Mouse (Mus musculus): ENCODE measurements around the gene Gnai3. TPM values are rescaled to one million over a fixed set of nuclear protein-coding genes. Genes with fewer than 3 reads are reported as not detected.

The Gnai3 gene
- total and polyA plus RNA-seq, 3 experiments, result 7.5 to 18.1 (median 16.5) TPM

- 57% methylated on average over 7 of the region's 7 CpGs for WGBS
- no peak overlapping the region for H3K27ac ChIP-seq
- no peaks in the 10 kb centered on the region for H3K27me3 ChIP-seq (ENCODE audit: control insufficient read depth, insufficient read depth, low read length)
- no peak for DNase-seq
- no peak for TF ChIP-seq POLR2A (IDR thresholded peaks at IDR 0.05; ENCODE audit: insufficient read depth, low read depth, low read length)
- no peak for TF ChIP-seq CTCF (IDR thresholded peaks at IDR 0.05)
- TF ChIP-seq EP300 (IDR thresholded peaks at IDR 0.05; ENCODE audit: insufficient read depth, low read depth, low read length), result no peak
- H3K36me3 ChIP-seq (ENCODE audit: control insufficient read depth, insufficient read depth, low read length), result peaks cover 5% of the 10 kb centered on the region
- peaks cover 2% of the 10 kb centered on the region for H3K4me1 ChIP-seq (ENCODE audit: control insufficient read depth, insufficient read depth, low read length)
- no peaks in the 10 kb centered on the region for H3K79me2 ChIP-seq (replicated peaks; ENCODE audit: control insufficient read depth, insufficient read depth, low read length)
- intact Hi-C loops (cut with DNase I), result no loop called here
- H3K9ac ChIP-seq (ENCODE audit: low read depth, low read length), result no peak overlapping the region
- H3K4me3 ChIP-seq, result no peak overlapping the region
Measured at GRCm38 (mm10) chr3:108112246-108112645, 33.7 kb downstream of the Gnai3 start.

GRCm38 (mm10) chr3:108111320-108111719, 34.6 kb downstream of the Gnai3 start:
- Histone ChIP-seq H3K4me3 (no peak overlapping the region), H3K9ac (ENCODE audit: low read depth, low read length) (no peak overlapping the region), H3K36me3 (ENCODE audit: control insufficient read depth, insufficient read depth, low read length) (peaks cover 5% of the 10 kb centered on the region), H3K27ac (no peak overlapping the region), H3K27me3 (ENCODE audit: control insufficient read depth, insufficient read depth, low read length) (no peaks in the 10 kb centered on the region), H3K79me2 (replicated peaks; ENCODE audit: control insufficient read depth, insufficient read depth, low read length) (no peaks in the 10 kb centered on the region), H3K4me1 (ENCODE audit: control insufficient read depth, insufficient read depth, low read length) (peaks cover 2% of the 10 kb centered on the region)
- 85% methylated on average over 5 of the region's 5 CpGs for WGBS
- no peak for TF ChIP-seq POLR2A (IDR thresholded peaks at IDR 0.05; ENCODE audit: insufficient read depth, low read depth, low read length)
- no peak for TF ChIP-seq CTCF (IDR thresholded peaks at IDR 0.05)
- no peak for TF ChIP-seq EP300 (IDR thresholded peaks at IDR 0.05; ENCODE audit: insufficient read depth, low read depth, low read length)
- DNase-seq, result no peak
- intact Hi-C loops (cut with DNase I), result no loop called here

GRCm38 (mm10) chr3:108105281-108105680, 40.7 kb downstream of the Gnai3 start:
- no peaks in the 10 kb centered on the region for H3K27me3 ChIP-seq (ENCODE audit: control insufficient read depth, insufficient read depth, low read length)
- WGBS, result 49% methylated on average over 3 of the region's 3 CpGs
- H3K4me1 ChIP-seq (ENCODE audit: control insufficient read depth, insufficient read depth, low read length), result no peaks in the 10 kb centered on the region
- no peak overlapping the region for H3K4me3 ChIP-seq
- H3K27ac ChIP-seq, result no peak overlapping the region
- no peaks in the 10 kb centered on the region; the same call in 1 of the 2 replicates for H3K36me3 ChIP-seq (ENCODE audit: control insufficient read depth, insufficient read depth, low read length)
- H3K79me2 ChIP-seq (replicated peaks; ENCODE audit: control insufficient read depth, insufficient read depth, low read length), result no peaks in the 10 kb centered on the region
- H3K9ac ChIP-seq (ENCODE audit: low read depth, low read length), result no peak overlapping the region
- no peak for DNase-seq
- no peak for TF ChIP-seq EP300 (IDR thresholded peaks at IDR 0.05; ENCODE audit: insufficient read depth, low read depth, low read length)
- no peak for TF ChIP-seq CTCF (IDR thresholded peaks at IDR 0.05)
- no peak for TF ChIP-seq POLR2A (IDR thresholded peaks at IDR 0.05; ENCODE audit: insufficient read depth, low read depth, low read length)
- intact Hi-C loops (cut with DNase I), result no loop called here

- no peak overlapping the region for H3K9ac ChIP-seq (ENCODE audit: low read depth, low read length)
- no peaks in the 10 kb centered on the region for H3K27me3 ChIP-seq (ENCODE audit: control insufficient read depth, insufficient read depth, low read length)
- no peaks in the 10 kb centered on the region for H3K79me2 ChIP-seq (replicated peaks; ENCODE audit: control insufficient read depth, insufficient read depth, low read length)
- intact Hi-C loops (cut with DNase I), result no loop called here
- DNase-seq, result no peak
- H3K4me3 ChIP-seq, result no peak overlapping the region
- no peaks in the 10 kb centered on the region for H3K36me3 ChIP-seq (ENCODE audit: control insufficient read depth, insufficient read depth, low read length)
- H3K27ac ChIP-seq, result no peak overlapping the region
- TF ChIP-seq POLR2A (IDR thresholded peaks at IDR 0.05; ENCODE audit: insufficient read depth, low read depth, low read length) (no peak), CTCF (IDR thresholded peaks at IDR 0.05) (no peak), EP300 (IDR thresholded peaks at IDR 0.05; ENCODE audit: insufficient read depth, low read depth, low read length) (no peak)
- WGBS, result 84% methylated on average over 6 of the region's 6 CpGs
- no peaks in the 10 kb centered on the region for H3K4me1 ChIP-seq (ENCODE audit: control insufficient read depth, insufficient read depth, low read length)
Measured at GRCm38 (mm10) chr3:108102075-108102474, 43.9 kb downstream of the Gnai3 start.

- H3K9ac ChIP-seq (ENCODE audit: low read depth, low read length), result no peak overlapping the region
- no peaks in the 10 kb centered on the region for H3K36me3 ChIP-seq (ENCODE audit: control insufficient read depth, insufficient read depth, low read length)
- WGBS, result 55% methylated on average over 3 of the region's 3 CpGs
- no peak overlapping the region for H3K4me3 ChIP-seq
- H3K27ac ChIP-seq, result no peak overlapping the region
- no peaks in the 10 kb centered on the region for H3K79me2 ChIP-seq (replicated peaks; ENCODE audit: control insufficient read depth, insufficient read depth, low read length)
- intact Hi-C loops (cut with DNase I), result no loop called here
- H3K27me3 ChIP-seq (ENCODE audit: control insufficient read depth, insufficient read depth, low read length), result no peaks in the 10 kb centered on the region
- TF ChIP-seq POLR2A (IDR thresholded peaks at IDR 0.05; ENCODE audit: insufficient read depth, low read depth, low read length) (no peak), EP300 (IDR thresholded peaks at IDR 0.05; ENCODE audit: insufficient read depth, low read depth, low read length) (no peak), CTCF (IDR thresholded peaks at IDR 0.05) (no peak)
- DNase-seq, result no peak
- H3K4me1 ChIP-seq (ENCODE audit: control insufficient read depth, insufficient read depth, low read length), result no peaks in the 10 kb centered on the region
Measured at GRCm38 (mm10) chr3:108101594-108101993, 44.4 kb downstream of the Gnai3 start.

- intact Hi-C loops (cut with DNase I), result no loop called here
- H3K27ac ChIP-seq, result no peak overlapping the region
- no peak overlapping the region for H3K4me3 ChIP-seq
- no peak overlapping the region for H3K9ac ChIP-seq (ENCODE audit: low read depth, low read length)
- H3K27me3 ChIP-seq (ENCODE audit: control insufficient read depth, insufficient read depth, low read length), result no peaks in the 10 kb centered on the region
- 78% methylated on average over 6 of the region's 6 CpGs for WGBS
- no peaks in the 10 kb centered on the region for H3K79me2 ChIP-seq (replicated peaks; ENCODE audit: control insufficient read depth, insufficient read depth, low read length)
- H3K36me3 ChIP-seq (ENCODE audit: control insufficient read depth, insufficient read depth, low read length), result no peaks in the 10 kb centered on the region
- no peak for TF ChIP-seq CTCF (IDR thresholded peaks at IDR 0.05)
- no peak for TF ChIP-seq POLR2A (IDR thresholded peaks at IDR 0.05; ENCODE audit: insufficient read depth, low read depth, low read length)
- TF ChIP-seq EP300 (IDR thresholded peaks at IDR 0.05; ENCODE audit: insufficient read depth, low read depth, low read length), result no peak
- no peak for DNase-seq
- no peaks in the 10 kb centered on the region for H3K4me1 ChIP-seq (ENCODE audit: control insufficient read depth, insufficient read depth, low read length)
Measured at GRCm38 (mm10) chr3:108098316-108098715, 47.6 kb downstream of the Gnai3 start.

Measured in heart, adult 2 months (tissue).